Comparison of ENCODE assay signal across 18 mouse cellular contexts in genomic region chr16:57176276-57176675, GRCm38 (mm10). TPM values are rescaled to one million over a fixed set of nuclear protein-coding genes. Genes with fewer than 3 reads are reported as not detected.
DNase-seq lines count a peak whose midpoint lies in the region; ATAC-seq and TF ChIP-seq lines count a peak whose summit lies in the region.
"Had no signal": no experiment of that assay in that cellular context is flagged by ENCODE, and none has a peak within 500 bp of the region (broad histone marks: within the 10 kb centered on the region; RNA-seq: fewer than 3 reads in every experiment).

No protein-coding gene starts in this region.

- H3K9me3 ChIP-seq in E14TG2a.4 (ENCODE audit: low read length) (no peaks in the 10 kb centered on the region), ES-E14 (ENCODE audit: control insufficient read depth, insufficient read depth, low read depth, low read length) (no peaks in the 10 kb centered on the region)
- H3K9me3 ChIP-seq in forebrain, embryonic 16.5 days (ENCODE audit: control insufficient read depth, low read length): no peaks in the 10 kb centered on the region
- H3K9me3 ChIP-seq in midbrain, embryonic 15.5 days: no peaks in the 10 kb centered on the region
- H3K9me3 ChIP-seq: embryonic facial prominence, embryonic 15.5 days; limb, embryonic 10.5 days; neural tube, embryonic 13.5 days had no signal

- H3K27ac ChIP-seq in ES-E14 (ENCODE audit: insufficient read depth, low read depth, low read length, poor library complexity, severe bottlenecking): peak overlapping the region; percentile 89
- no peak overlapping the region for H3K27ac ChIP-seq in forebrain, embryonic 16.5 days (ENCODE audit: low read length)
- no peak overlapping the region for H3K27ac ChIP-seq in midbrain, embryonic 15.5 days
- H3K27ac ChIP-seq: embryonic facial prominence, embryonic 15.5 days; hindbrain, postnatal 0 days; limb, embryonic 10.5 days; liver, embryonic 14.5 days; neural tube, embryonic 13.5 days had no signal

- no peak for TF ChIP-seq CTCF in E14TG2a.4 (conservative IDR thresholded peaks at IDR 0.05; ENCODE audit: low read length)

- in situ Hi-C loops in ES-E14 (cut with MboI; ENCODE audit: low sequenced_read_pairs in 2 of 2, unreplicated experiment in 2 of 2): no loop called here

- DNase-seq in ES-E14 (ENCODE audit: low read depth, low spot score): no peak
- DNase-seq in induced T-regulatory cell, adult 2 months (ENCODE audit: low read depth): peak; percentile 16
- peak; percentile 32 for DNase-seq in right cerebral cortex, postnatal 14 days
- no peak for DNase-seq in cerebellum, adult 8-10 months
- DNase-seq: adrenal gland, adult 2 months; cerebellum, adult 9-11 months; heart, postnatal 36 days; kidney, adult 8-10 months had no signal

- peak overlapping the region; percentile 29; the same call in 1 of the 2 replicates for H3K4me3 ChIP-seq in E14TG2a.4 (replicated peaks; ENCODE audit: low read length)
- H3K4me3 ChIP-seq in ES-E14 (ENCODE audit: insufficient read depth in 1 of 2, low read depth in 1 of 2, low read length in 2 of 2, poor library complexity in 1 of 2, severe bottlenecking in 1 of 2): no peak overlapping the region
- H3K4me3 ChIP-seq in forebrain, embryonic 16.5 days (replicated peaks; ENCODE audit: low read length): no peak overlapping the region
- H3K4me3 ChIP-seq in midbrain, embryonic 15.5 days: no peak overlapping the region
- H3K4me3 ChIP-seq: embryonic facial prominence, embryonic 15.5 days; limb, embryonic 10.5 days; neural tube, embryonic 13.5 days had no signal

- H3K36me3 ChIP-seq in E14TG2a.4 (ENCODE audit: insufficient read depth, low read length) (peaks cover 28% of the 10 kb centered on the region), ES-E14 (ENCODE audit: control insufficient read depth, insufficient read depth, low read length, poor library complexity, severe bottlenecking) (peaks cover 4% of the 10 kb centered on the region; the same call in 1 of the 2 replicates)
- peaks cover 2% of the 10 kb centered on the region; the same call in 1 of the 2 replicates for H3K36me3 ChIP-seq in forebrain, embryonic 16.5 days (ENCODE audit: control insufficient read depth, insufficient read depth)
- H3K36me3 ChIP-seq in midbrain, embryonic 15.5 days (replicated peaks): peaks cover 13% of the 10 kb centered on the region; the same call in 1 of the 2 replicates

- H3K4me1 ChIP-seq in E14TG2a.4 (replicated peaks; ENCODE audit: low read depth, low read length) (peaks cover 53% of the 10 kb centered on the region), ES-E14 (ENCODE audit: control insufficient read depth in 2 of 2, insufficient read depth in 2 of 2, low read length in 2 of 2, poor library complexity in 1 of 2) (peaks cover 8% of the 10 kb centered on the region in 2 experiments; a peak in 2 of 4 replicates)
- H3K4me1 ChIP-seq in forebrain, embryonic 16.5 days (replicated peaks; ENCODE audit: control insufficient read depth, insufficient read depth, low read length): peaks cover under 1% of the 10 kb centered on the region; the same call in 1 of the 2 replicates
- no peaks in the 10 kb centered on the region for H3K4me1 ChIP-seq in midbrain, embryonic 15.5 days
- H3K4me1 ChIP-seq: embryonic facial prominence, embryonic 15.5 days; limb, embryonic 10.5 days; neural tube, embryonic 13.5 days had no signal

- 91% methylated on average over 7 of the region's 7 CpGs for WGBS in forebrain, embryonic 16.5 days
- 89% methylated on average over 7 of the region's 7 CpGs for WGBS in midbrain, embryonic 15.5 days

- no peak overlapping the region for H3K4me2 ChIP-seq in forebrain, embryonic 16.5 days (ENCODE audit: low read length)
- no peak overlapping the region for H3K4me2 ChIP-seq in midbrain, embryonic 15.5 days
- H3K4me2 ChIP-seq: embryonic facial prominence, embryonic 15.5 days; heart, embryonic 11.5 days; neural tube, embryonic 13.5 days had no signal

- no peaks in the 10 kb centered on the region for H3K27me3 ChIP-seq in E14TG2a.4 (ENCODE audit: insufficient read depth, low read length)
- no peaks in the 10 kb centered on the region for H3K27me3 ChIP-seq in forebrain, embryonic 16.5 days (replicated peaks; ENCODE audit: control insufficient read depth, insufficient read depth, low read length)
- no peaks in the 10 kb centered on the region for H3K27me3 ChIP-seq in midbrain, embryonic 15.5 days (replicated peaks)
- H3K27me3 ChIP-seq: embryonic facial prominence, embryonic 15.5 days; neural tube, embryonic 13.5 days had no signal

- H3K9ac ChIP-seq in ES-E14 (ENCODE audit: insufficient read depth, low read depth, low read length, poor library complexity, severe bottlenecking): no peak overlapping the region
- no peak overlapping the region for H3K9ac ChIP-seq in forebrain, embryonic 16.5 days (replicated peaks; ENCODE audit: low read depth, low read length)
- no peak overlapping the region for H3K9ac ChIP-seq in midbrain, embryonic 15.5 days
- H3K9ac ChIP-seq: embryonic facial prominence, embryonic 15.5 days; liver, embryonic 14.5 days; neural tube, embryonic 13.5 days had no signal

- no peak for ATAC-seq in forebrain, embryonic 16.5 days
- no peak for ATAC-seq in midbrain, embryonic 15.5 days (replicated peaks)
- ATAC-seq: lung, postnatal 0 days had no signal

TF ChIP-seq in ES-E14, 5 proteins besides CTCF, POLR2A, EP300 and RAD21:
- TF ChIP-seq ZNF384 (IDR thresholded peaks at IDR 0.05; ENCODE audit: low read depth, low read length): no peak

RNA-seq across cellular contexts. Expression of gene Nit2, which starts 9.1 kb away (rescaled TPM):
- total RNA-seq in ES-E14 (2012; rRNA removed): 62.0 and 73.1 TPM in 2 replicates
- 37.7 and 41.0 TPM in 2 replicates for polyA plus RNA-seq in forebrain, embryonic 16.5 days (2015; fragmentation: Nextera tagmentation; extraction: Ambion mirVana)
- 42.5 and 49.2 TPM in 2 replicates for polyA plus RNA-seq in midbrain, embryonic 15.5 days (2015; fragmentation: Nextera tagmentation; extraction: Ambion mirVana)

RNA-seq across cellular contexts. Expression of gene Tomm70a, which starts 54.8 kb away (rescaled TPM):
- total RNA-seq in ES-E14 (2012; rRNA removed): 86.5 and 106 TPM in 2 replicates
- polyA plus RNA-seq in forebrain, embryonic 16.5 days (2015; fragmentation: Nextera tagmentation; extraction: Ambion mirVana): 56.8 and 58.3 TPM in 2 replicates
- polyA plus RNA-seq in midbrain, embryonic 15.5 days (2015; fragmentation: Nextera tagmentation; extraction: Ambion mirVana): 62.6 and 65.1 TPM in 2 replicates

RNA-seq across cellular contexts. Expression of gene Tbc1d23, which starts 55.0 kb away (rescaled TPM):
- total RNA-seq in ES-E14 (2012; rRNA removed): 31.1 and 38.4 TPM in 2 replicates
- 37.7 and 41.1 TPM in 2 replicates for polyA plus RNA-seq in forebrain, embryonic 16.5 days (2015; fragmentation: Nextera tagmentation; extraction: Ambion mirVana)
- 32.1 and 34.8 TPM in 2 replicates for polyA plus RNA-seq in midbrain, embryonic 15.5 days (2015; fragmentation: Nextera tagmentation; extraction: Ambion mirVana)

Comparison
In these comparisons a context has a peak if more than half of its experiments do, and no peak if none do; other contexts are left out.
1. DNase-seq: peak in induced T-regulatory cell, adult 2 months (single experiment) and right cerebral cortex, postnatal 14 days (single experiment); none in ES-E14 (single experiment) and cerebellum, adult 8-10 months (single experiment).